Mouse (Mus musculus) testis, adult 2 months (tissue): ENCODE results near the gene Fhod1.

Experiments
- CTCF ChIP-seq: fragments of 200-500 bp; IDR thresholded peaks from 2 replicates; pipeline ENCODE4 v1.5.1; 2012; ENCODE audit warnings: low read depth, mild to moderate bottlenecking, inconsistent platforms, low read length, moderate library complexity; ENCODE audit not compliant: control insufficient read depth, insufficient read depth, insufficient replicate concordance
- POLR2A ChIP-seq: fragments of 200-500 bp; IDR thresholded peaks from 2 replicates; pipeline ENCODE4 v1.6.1; 2012; ENCODE audit warnings: low read depth, mild to moderate bottlenecking, inconsistent platforms, low read length, moderate library complexity; ENCODE audit not compliant: control insufficient read depth

DNA sequence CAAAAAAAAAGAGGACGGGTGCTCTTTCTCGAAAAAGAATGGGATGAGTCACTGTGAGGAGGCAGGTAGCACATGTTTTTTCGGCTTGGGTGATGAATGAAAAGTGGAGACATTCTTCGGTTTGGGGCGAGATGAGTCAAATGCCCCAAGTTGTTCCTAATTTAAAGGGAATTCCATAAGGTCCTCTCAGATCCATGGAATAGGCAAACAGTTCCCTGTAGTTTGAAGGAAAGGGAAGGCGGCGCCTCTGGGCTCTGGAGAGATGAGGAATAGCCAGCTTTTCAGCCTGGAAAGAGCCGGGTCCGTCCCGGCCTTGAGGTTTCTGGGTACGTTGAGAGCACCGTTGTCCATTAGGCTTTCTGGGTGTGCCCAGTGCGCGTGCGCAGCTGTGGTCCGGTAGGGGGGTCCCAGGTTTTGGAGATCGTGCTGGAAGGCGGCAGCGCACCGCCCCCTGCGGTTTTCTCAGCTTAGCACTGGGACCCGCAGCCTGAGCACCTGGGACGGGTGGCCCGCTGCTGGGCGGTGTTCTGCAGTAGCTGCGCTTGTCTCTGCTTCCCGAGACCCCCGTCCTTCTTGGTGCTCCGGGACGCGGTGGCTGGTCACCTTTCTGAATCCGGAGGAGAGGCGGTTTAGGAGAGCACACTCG is 820 bp upstream of the Fhod1 start, which contains the start of gene Slc9a5:
- TF ChIP-seq CTCF: no peak
- no peak; the same call in 1 of the 2 replicates for TF ChIP-seq POLR2A
